Mouse (Mus musculus) embryonic fibroblast, embryonic 13.5 days (primary cell): ENCODE results near the gene Gm10310. TPM values are rescaled to one million over a fixed set of nuclear protein-coding genes. Genes with fewer than 3 reads are reported as not detected.
"Not testable (repeated sequence)": the region's sequence is repeated elsewhere in the genome, so short reads cannot be mapped to it uniquely, and the experiment has no call there.

Experiments used
- H3K27ac ChIP-seq: 2 replicates; pipeline ENCODE4 v1.5.1; 2012; ENCODE audit warnings: low read length, control low read depth, inconsistent platforms; ENCODE audit not compliant: insufficient read depth
- H3K4me1 ChIP-seq: 2 replicates; pipeline ENCODE4 v1.6.1; 2011; ENCODE audit warnings: low read length; ENCODE audit not compliant: control insufficient read depth, insufficient read depth
- H3K4me3 ChIP-seq: 2 replicates; pipeline ENCODE4 v1.5.1; 2011; ENCODE audit warnings: mild to moderate bottlenecking, control low read depth, low read length; ENCODE audit not compliant: insufficient read depth
- CTCF ChIP-seq: IDR thresholded peaks from 2 replicates; pipeline ENCODE4 v1.5.1; 2011; ENCODE audit warnings: mild to moderate bottlenecking, control low read depth, low read length, moderate library complexity, borderline replicate concordance; ENCODE audit not compliant: insufficient read depth
- POLR2A ChIP-seq: IDR thresholded peaks from 2 replicates; pipeline ENCODE4 v1.6.1; 2011; ENCODE audit warnings: low read depth, mild to moderate bottlenecking, control low read depth, low read length, moderate library complexity
- polyA plus RNA-seq: library from polyadenylated mRNA; stranded (reverse); fragments of >200 nt; gene quantifications from 2 replicates; pipeline ENCODE4 v1.2.4, GENCODE M21; 2011; ENCODE audit warnings: low read depth; ENCODE audit not compliant: missing spikeins, insufficient read length

The Gm10310 gene
- not detected in 2 replicates for polyA plus RNA-seq

GRCm38 (mm10) chr10:129984962-129985361 lies at the start of gene Gm10310:
Gene Gm10310 (minus strand): TSS chr10:129985062.
- not testable (repeated sequence) for H3K27ac ChIP-seq, H3K4me1 ChIP-seq, H3K4me3 ChIP-seq

GRCm38 (mm10) chr10:130030048-130030447 lies 45.2 kb upstream of the Gm10310 start, which contains the start of gene Olfr821:
Gene Olfr821 (plus strand): TSS chr10:130030348.
- Histone ChIP-seq H3K27ac (no peak within 1 kb of the TSS), H3K4me1 (no peaks in the 10 kb centered on the region), H3K4me3 (no peak within 1 kb of the TSS)
- TF ChIP-seq CTCF, result no peak

GRCm38 (mm10) chr10:130012321-130012720 lies 27.5 kb upstream of the Gm10310 start, which contains the start of gene Olfr820:
Gene Olfr820 (plus strand): TSS chr10:130012621.
- TF ChIP-seq POLR2A (no peak), CTCF (no peak)
- no peak within 1 kb of the TSS for H3K4me3 ChIP-seq
- no peak within 1 kb of the TSS for H3K27ac ChIP-seq
- H3K4me1 ChIP-seq, result no peaks in the 10 kb centered on the region

- not testable (repeated sequence) for H3K27ac ChIP-seq, H3K4me3 ChIP-seq, H3K4me1 ChIP-seq
Measured at GRCm38 (mm10) chr10:130005366-130005765, 20.5 kb upstream of the Gm10310 start.

GRCm38 (mm10) chr10:130004104-130004503 lies 19.2 kb upstream of the Gm10310 start:
- not testable (repeated sequence) for H3K27ac ChIP-seq, H3K4me3 ChIP-seq, H3K4me1 ChIP-seq

GRCm38 (mm10) chr10:129981867-129982266 lies 3.0 kb downstream of the Gm10310 start:
- not testable (repeated sequence) for H3K4me3 ChIP-seq, H3K27ac ChIP-seq, H3K4me1 ChIP-seq

- not testable (repeated sequence) for H3K4me3 ChIP-seq, H3K4me1 ChIP-seq, H3K27ac ChIP-seq
Measured at GRCm38 (mm10) chr10:129976040-129976439, 8.8 kb downstream of the Gm10310 start, which contains the start of gene Olfr247. Gene Olfr247 (minus strand): TSS chr10:129976140.

GRCm38 (mm10) chr10:129972994-129973393 lies 11.9 kb downstream of the Gm10310 start:
- not testable (repeated sequence) for H3K27ac ChIP-seq, H3K4me1 ChIP-seq, H3K4me3 ChIP-seq

GRCm38 (mm10) chr10:129967166-129967565 lies 17.7 kb downstream of the Gm10310 start, which contains the start of gene Olfr819:
Gene Olfr819 (minus strand): TSS chr10:129967266.
- not testable (repeated sequence) for H3K4me1 ChIP-seq, H3K4me3 ChIP-seq, H3K27ac ChIP-seq

- not testable (repeated sequence) for H3K4me3 ChIP-seq, H3K27ac ChIP-seq
Measured at GRCm38 (mm10) chr10:129966232-129966631, 18.6 kb downstream of the Gm10310 start.

GRCm38 (mm10) chr10:129949000-129949399 lies 35.9 kb downstream of the Gm10310 start, which contains the start of gene Olfr818:
Gene Olfr818 (minus strand): TSS chr10:129949100.
- no peak within 1 kb of the TSS for H3K27ac ChIP-seq
- H3K4me1 ChIP-seq, result no peaks in the 10 kb centered on the region
- TF ChIP-seq CTCF (no peak), POLR2A (no peak)
- no peak within 1 kb of the TSS for H3K4me3 ChIP-seq

More at GRCm38 (mm10) chr10:129966232-129966631, 18.6 kb downstream of the Gm10310 start:
- not testable (repeated sequence) for H3K4me1 ChIP-seq

Other genes starting within 250 kb of the Gm10310 start
- gene Olfr806, start 243.1 kb downstream of the Gm10310 start, polyA plus RNA-seq, result not detected in 2 replicates
- gene Olfr807, start 227.3 kb downstream of the Gm10310 start, polyA plus RNA-seq, result not detected in 2 replicates
- not detected in 2 replicates for gene Olfr808, start 219.6 kb downstream of the Gm10310 start, polyA plus RNA-seq
- gene Olfr809, start 210.4 kb downstream of the Gm10310 start, polyA plus RNA-seq, result not detected in 2 replicates
- not detected in 2 replicates for gene Olfr810, start 190.1 kb downstream of the Gm10310 start, polyA plus RNA-seq
- gene Olfr811, start 180.7 kb downstream of the Gm10310 start, polyA plus RNA-seq, result not detected in 2 replicates
- not detected in 2 replicates for gene Olfr812, start 139.0 kb downstream of the Gm10310 start, polyA plus RNA-seq
- gene Olfr813, start 129.7 kb downstream of the Gm10310 start, polyA plus RNA-seq, result not detected in 2 replicates
- not detected in 2 replicates for gene Olfr814, start 105.2 kb downstream of the Gm10310 start, polyA plus RNA-seq
- not detected in 2 replicates for gene Olfr815, start 79.2 kb downstream of the Gm10310 start, polyA plus RNA-seq
- not detected in 2 replicates for gene Olfr816, start 69.5 kb downstream of the Gm10310 start, polyA plus RNA-seq
- gene Olfr818, start 36.0 kb downstream of the Gm10310 start, polyA plus RNA-seq, result not detected in 2 replicates
- not detected in 2 replicates for gene Olfr819, start 17.8 kb downstream of the Gm10310 start, polyA plus RNA-seq
- gene Olfr247, start 8.9 kb downstream of the Gm10310 start, polyA plus RNA-seq, result not detected in 2 replicates
- gene Olfr820, start 27.6 kb upstream of the Gm10310 start, polyA plus RNA-seq, result not detected in 2 replicates
- gene Olfr821, start 45.3 kb upstream of the Gm10310 start, polyA plus RNA-seq, result not detected in 2 replicates
- gene Olfr822, start 86.1 kb upstream of the Gm10310 start, polyA plus RNA-seq, result not detected in 2 replicates
- not detected in 2 replicates for gene Olfr823, start 130.3 kb upstream of the Gm10310 start, polyA plus RNA-seq
- gene Olfr824, start 144.9 kb upstream of the Gm10310 start, polyA plus RNA-seq, result not detected in 2 replicates
- not detected in 2 replicates for gene Olfr825, start 181.7 kb upstream of the Gm10310 start, polyA plus RNA-seq
- gene Olfr826, start 199.1 kb upstream of the Gm10310 start, polyA plus RNA-seq, result not detected in 2 replicates
- gene Olfr827, start 229.3 kb upstream of the Gm10310 start, polyA plus RNA-seq, result not detected in 2 replicates